12 mouse cellular contexts compared by ENCODE assay signal in genomic region chr12:44928456-44928855, GRCm38 (mm10).
A peak's percentile ranks its signal among the peaks of the same experiment; 100 is the strongest.
DNase-seq lines count a peak whose midpoint lies in the region; ATAC-seq and TF ChIP-seq lines count a peak whose summit lies in the region.
"Had no signal": no experiment of that assay in that cellular context is flagged by ENCODE, and none has a peak within 500 bp of the region (broad histone marks: within the 10 kb centered on the region; RNA-seq: fewer than 3 reads in every experiment).

No protein-coding gene starts in this region.

- TF ChIP-seq POLR2A in testis, adult 2 months (IDR thresholded peaks at IDR 0.05; ENCODE audit: control insufficient read depth, low read depth, low read length), result no peak

- 0 out of 2 replicates have a peak overlapping the region, but pooled peaks have one; percentile 10 for H3K27ac ChIP-seq in hindbrain, embryonic 14.5 days
- no peak overlapping the region for H3K27ac ChIP-seq in hindbrain, postnatal 0 days
- no peak overlapping the region for H3K27ac ChIP-seq in testis, adult 2 months (ENCODE audit: control insufficient read depth, insufficient read depth, low read depth, low read length)
- H3K27ac ChIP-seq: embryonic facial prominence, embryonic 15.5 days had no signal

- no peaks in the 10 kb centered on the region for H3K9me3 ChIP-seq in hindbrain, embryonic 14.5 days (ENCODE audit: control insufficient read depth, low read length)
- no peaks in the 10 kb centered on the region for H3K9me3 ChIP-seq in hindbrain, postnatal 0 days (ENCODE audit: low read length)
- H3K9me3 ChIP-seq: embryonic facial prominence, embryonic 15.5 days had no signal

- no peak overlapping the region for H3K9ac ChIP-seq in hindbrain, embryonic 14.5 days
- no peak overlapping the region for H3K9ac ChIP-seq in hindbrain, postnatal 0 days (replicated peaks; ENCODE audit: low read length)
- H3K9ac ChIP-seq: embryonic facial prominence, embryonic 15.5 days had no signal

- H3K27me3 ChIP-seq in hindbrain, embryonic 14.5 days (ENCODE audit: control insufficient read depth, insufficient read depth, low read length), result no peaks in the 10 kb centered on the region
- no peaks in the 10 kb centered on the region for H3K27me3 ChIP-seq in hindbrain, postnatal 0 days (ENCODE audit: insufficient read depth, low read length)
- no peaks in the 10 kb centered on the region for H3K27me3 ChIP-seq in testis, adult 2 months (ENCODE audit: control insufficient read depth, insufficient read depth, low read length)
- H3K27me3 ChIP-seq: embryonic facial prominence, embryonic 15.5 days had no signal

- DNase-seq in hindbrain, embryonic 14.5 days (ENCODE audit: low spot score), result no peak
- no peak for DNase-seq in hindbrain, postnatal 0 days (ENCODE audit: low spot score)
- no peak for DNase-seq in testis, postnatal 14 days (ENCODE audit: low spot score)
- DNase-seq in kidney, postnatal 36 days, result peak; percentile 6 to 9
- DNase-seq in right cerebral cortex, adult 2 months (ENCODE audit: low spot score in 2 of 2), result no peak
- DNase-seq in frontal cortex, postnatal 10 days (ENCODE audit: low spot score in 2 of 2), result no peak
- DNase-seq: cerebellum, adult 2 months; thymus, postnatal 14 days had no signal

- TF ChIP-seq CTCF in hindbrain, postnatal 0 days (IDR thresholded peaks at IDR 0.05; ENCODE audit: low read depth), result no peak
- no peak for TF ChIP-seq CTCF in testis, adult 2 months (IDR thresholded peaks at IDR 0.05; ENCODE audit: control insufficient read depth, insufficient read depth, insufficient replicate concordance, low read depth, low read length)

- H3K4me1 ChIP-seq in hindbrain, embryonic 14.5 days (replicated peaks; ENCODE audit: control insufficient read depth, insufficient read depth, low read length), result no peaks in the 10 kb centered on the region
- no peaks in the 10 kb centered on the region for H3K4me1 ChIP-seq in hindbrain, postnatal 0 days (ENCODE audit: insufficient read depth, low read length)
- H3K4me1 ChIP-seq in testis, adult 2 months (ENCODE audit: control insufficient read depth, insufficient read depth, low read length), result no peaks in the 10 kb centered on the region
- H3K4me1 ChIP-seq: embryonic facial prominence, embryonic 15.5 days had no signal

- no peak overlapping the region for H3K4me3 ChIP-seq in hindbrain, embryonic 14.5 days (replicated peaks; ENCODE audit: low read length)
- H3K4me3 ChIP-seq in hindbrain, postnatal 0 days (ENCODE audit: low read length), result no peak overlapping the region
- peak overlapping the region; percentile 5; the same call in 1 of the 2 replicates for H3K4me3 ChIP-seq in testis, adult 2 months (ENCODE audit: control insufficient read depth, low read depth, low read length)
- H3K4me3 ChIP-seq: embryonic facial prominence, embryonic 15.5 days; myocyte had no signal

- H3K4me2 ChIP-seq in hindbrain, embryonic 14.5 days (replicated peaks), result no peak overlapping the region
- H3K4me2 ChIP-seq in hindbrain, postnatal 0 days (ENCODE audit: low read depth, low read length), result no peak overlapping the region
- H3K4me2 ChIP-seq: embryonic facial prominence, embryonic 15.5 days had no signal

- H3K36me3 ChIP-seq in hindbrain, embryonic 14.5 days (replicated peaks; ENCODE audit: control insufficient read depth, insufficient read depth), result no peaks in the 10 kb centered on the region
- H3K36me3 ChIP-seq in hindbrain, postnatal 0 days (ENCODE audit: insufficient read depth, low read length), result no peaks in the 10 kb centered on the region
- H3K36me3 ChIP-seq in testis, adult 2 months (ENCODE audit: control insufficient read depth, insufficient read depth, low read length), result no peaks in the 10 kb centered on the region
- H3K36me3 ChIP-seq: embryonic facial prominence, embryonic 15.5 days had no signal

- ATAC-seq in hindbrain, embryonic 14.5 days (ENCODE audit: low FRiP score), result no peak; the same call in 1 of the 2 replicates
- no peak for ATAC-seq in hindbrain, postnatal 0 days
- ATAC-seq: forebrain, embryonic 16.5 days had no signal

- 33% methylated on average over 3 of the region's 3 CpGs for WGBS in hindbrain, embryonic 14.5 days
- 32% methylated on average over 3 of the region's 3 CpGs for WGBS in hindbrain, postnatal 0 days

Comparison
In these comparisons a context has a peak if more than half of its experiments do, and no peak if none do; other contexts are left out.
1. DNase-seq: peak in kidney, postnatal 36 days (2 of 2); none in hindbrain, embryonic 14.5 days (single experiment), hindbrain, postnatal 0 days (single experiment), testis, postnatal 14 days (single experiment), right cerebral cortex, adult 2 months (0 of 2) and frontal cortex, postnatal 10 days (0 of 2).